In the genomic region with DNA sequence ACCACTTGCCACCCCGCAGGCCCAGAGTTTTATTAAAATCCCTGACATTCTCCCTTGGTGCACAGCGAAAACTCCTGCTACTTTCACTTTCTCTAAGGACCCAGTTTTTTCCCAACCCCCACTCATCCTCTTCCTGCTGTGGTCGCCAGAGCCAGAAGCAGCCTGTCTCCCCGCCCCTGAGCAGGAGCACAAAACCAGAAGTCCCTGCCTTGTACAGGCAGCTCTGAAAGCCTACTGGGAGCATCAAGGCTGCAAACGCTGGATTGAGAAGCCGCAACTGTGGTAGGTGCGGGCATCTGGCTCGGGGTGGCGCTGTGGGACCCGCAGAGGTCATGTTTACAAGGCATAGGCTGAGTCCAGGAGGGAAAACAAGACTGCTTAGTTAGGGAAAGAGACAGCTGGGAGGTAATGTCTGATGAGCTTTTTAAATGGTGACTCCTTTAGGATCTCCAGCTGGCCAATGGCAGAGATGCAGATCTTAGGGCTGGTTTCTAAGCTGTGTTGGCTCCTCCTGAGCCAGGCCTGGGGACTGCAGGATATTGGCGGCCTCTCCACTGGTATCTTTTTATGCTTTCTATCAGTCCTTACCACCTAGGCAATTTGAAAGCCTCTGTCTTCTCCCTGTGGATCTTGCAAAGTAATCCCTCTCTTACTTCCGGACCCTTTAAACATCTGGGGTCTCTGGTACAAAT, we compare ENCODE assay signal across 8 mouse cellular contexts. TPM values are rescaled to one million over a fixed set of nuclear protein-coding genes. Genes with fewer than 3 reads are reported as not detected.
DNase-seq lines count a peak whose midpoint lies in the region; ATAC-seq and TF ChIP-seq lines count a peak whose summit lies in the region.

No protein-coding gene starts in this region.

- no peaks in the 10 kb centered on the region for H3K36me3 ChIP-seq in ES-E14 (ENCODE audit: control insufficient read depth, insufficient read depth, low read length, poor library complexity, severe bottlenecking)
- no peaks in the 10 kb centered on the region for H3K36me3 ChIP-seq in forebrain, postnatal 0 days (ENCODE audit: insufficient read depth)
- peaks cover 6% of the 10 kb centered on the region; the same call in 1 of the 2 replicates for H3K36me3 ChIP-seq in lung, embryonic 15.5 days

- H3K4me3 ChIP-seq in ES-E14 (ENCODE audit: insufficient read depth in 1 of 2, low read depth in 1 of 2, low read length in 2 of 2, poor library complexity in 1 of 2, severe bottlenecking in 1 of 2), result peak overlapping the region in 1 of 2 experiments; percentile 37; a peak in 1 of 4 replicates
- H3K4me3 ChIP-seq in forebrain, postnatal 0 days (ENCODE audit: low read depth, low read length), result peak overlapping the region; percentile 17; the same call in 1 of the 2 replicates
- H3K4me3 ChIP-seq in lung, embryonic 15.5 days, result peak overlapping the region; percentile 41

- 19% methylated on average over 12 of the region's 12 CpGs for WGBS in forebrain, postnatal 0 days
- WGBS in lung, embryonic 15.5 days, result 8% methylated on average over 12 of the region's 12 CpGs

- ATAC-seq in forebrain, postnatal 0 days, result peak; percentile 93
- peak; percentile 95 for ATAC-seq in lung, embryonic 15.5 days (ENCODE audit: borderline replicate concordance, extremely low read depth, low FRiP score, low TSS enrichment)

- no peaks in the 10 kb centered on the region for H3K9me3 ChIP-seq in ES-E14 (ENCODE audit: control insufficient read depth, insufficient read depth, low read depth, low read length)
- no peaks in the 10 kb centered on the region for H3K9me3 ChIP-seq in forebrain, postnatal 0 days (ENCODE audit: low read length)
- H3K9me3 ChIP-seq in lung, embryonic 15.5 days, result no peaks in the 10 kb centered on the region

- H3K4me2 ChIP-seq in forebrain, postnatal 0 days (ENCODE audit: low read depth), result peak overlapping the region; percentile 39
- peak overlapping the region; percentile 63 for H3K4me2 ChIP-seq in lung, embryonic 15.5 days

- DNase-seq in ES-E14 (ENCODE audit: low read depth, low spot score), result peak; percentile 74
- DNase-seq in cerebellum, adult 18-20 months, result peak; percentile 74 to 75
- DNase-seq in forebrain, postnatal 0 days, result peak; percentile 46
- DNase-seq in heart, postnatal 4 days, result peak; percentile 92
- peak; percentile 61 to 82 for DNase-seq in layer of hippocampus, adult 8-10 months (ENCODE audit: low spot score in 2 of 2)
- DNase-seq in ovary, adult 18-20 months (ENCODE audit: low spot score), result peak; percentile 89
- DNase-seq in thymus, postnatal 0 days (ENCODE audit: low spot score), result peak; percentile 77

- TF ChIP-seq CTCF in forebrain, postnatal 0 days (IDR thresholded peaks at IDR 0.05; ENCODE audit: low read depth), result peak; percentile 59

- H3K9ac ChIP-seq in ES-E14 (ENCODE audit: insufficient read depth, low read depth, low read length, poor library complexity, severe bottlenecking), result no peak overlapping the region
- H3K9ac ChIP-seq in forebrain, postnatal 0 days, result peak overlapping the region; percentile 22; the same call in 1 of the 2 replicates
- peak overlapping the region; percentile 42 for H3K9ac ChIP-seq in lung, embryonic 15.5 days

- in situ Hi-C loops in ES-E14 (cut with MboI; ENCODE audit: low sequenced_read_pairs in 2 of 2, unreplicated experiment in 2 of 2), result no loop called here

- H3K27ac ChIP-seq in ES-E14 (ENCODE audit: insufficient read depth, low read depth, low read length, poor library complexity, severe bottlenecking), result no peak overlapping the region
- H3K27ac ChIP-seq in forebrain, postnatal 0 days (ENCODE audit: low read depth, low read length), result no peak overlapping the region
- peak overlapping the region; percentile 95 for H3K27ac ChIP-seq in lung, embryonic 15.5 days

- peaks cover 3 to 7% of the 10 kb centered on the region in 2 experiments; a peak in 3 of 4 replicates for H3K4me1 ChIP-seq in ES-E14 (ENCODE audit: control insufficient read depth in 2 of 2, insufficient read depth in 2 of 2, low read length in 2 of 2, poor library complexity in 1 of 2)
- no peaks in the 10 kb centered on the region for H3K4me1 ChIP-seq in forebrain, postnatal 0 days (ENCODE audit: insufficient read depth)
- H3K4me1 ChIP-seq in lung, embryonic 15.5 days, result peaks cover 26% of the 10 kb centered on the region

- H3K27me3 ChIP-seq in forebrain, postnatal 0 days (ENCODE audit: insufficient read depth, low read length), result no peaks in the 10 kb centered on the region
- H3K27me3 ChIP-seq in lung, embryonic 15.5 days, result no peaks in the 10 kb centered on the region

TF ChIP-seq in ES-E14, 5 proteins besides CTCF, POLR2A, EP300 and RAD21:
- no peak for TF ChIP-seq ZC3H11A (IDR thresholded peaks at IDR 0.05; ENCODE audit: borderline replicate concordance, low read depth, low read length)
- TF ChIP-seq CHD2 (IDR thresholded peaks at IDR 0.05; ENCODE audit: low read depth, low read length), result no peak
- no peak for TF ChIP-seq ZNF384 (IDR thresholded peaks at IDR 0.05; ENCODE audit: low read depth, low read length)
- no peak for TF ChIP-seq HCFC1 (IDR thresholded peaks at IDR 0.05; ENCODE audit: borderline replicate concordance, insufficient read depth, low read length)
- no peak for TF ChIP-seq MAFK (IDR thresholded peaks at IDR 0.05; ENCODE audit: insufficient read depth, low read depth, low read length)

RNA-seq across cellular contexts. Expression of gene Serpinb9, which starts 1.5 kb away (rescaled TPM):
- total RNA-seq in ES-E14 (2012; rRNA removed), result 1.2 and 3.4 TPM in 2 replicates
- total RNA-seq in forebrain, postnatal 0 days (2014; rRNA removed), result 2.0 and 3.1 TPM in 2 replicates
- polyA plus RNA-seq in forebrain, postnatal 0 days (2015; fragmentation: Nextera tagmentation; extraction: Ambion mirVana), result 2.2 and 2.3 TPM in 2 replicates
- total RNA-seq in heart, postnatal 4 days (2021), result 1 to 10 TPM; 6.8 TPM
- 1 to 10 TPM; 5.5 to 6.5 (median 5.9) TPM for total RNA-seq in layer of hippocampus, adult 8-10 months (2022)
- polyA plus RNA-seq in lung, embryonic 15.5 days (2015; fragmentation: Nextera tagmentation; extraction: Ambion mirVana), result 32.3 and 36.3 TPM in 2 replicates
- 12.6 and 12.9 TPM in 2 replicates for polyA plus RNA-seq in thymus, postnatal 0 days (2015; fragmentation: Nextera tagmentation; extraction: Ambion mirVana)

RNA-seq across cellular contexts. Expression of gene Serpinb9b, which starts 22.7 kb away (rescaled TPM):
- 3.5 and 12.3 TPM in 2 replicates for total RNA-seq in ES-E14 (2012; rRNA removed)
- total RNA-seq in forebrain, postnatal 0 days (2014; rRNA removed), result 0.24 TPM in 1 of 2 replicates, not detected in the other
- polyA plus RNA-seq in forebrain, postnatal 0 days (2015; fragmentation: Nextera tagmentation; extraction: Ambion mirVana), result 0.11 and 0.18 TPM in 2 replicates
- under 1 TPM; 0.26 to 0.99 TPM for total RNA-seq in heart, postnatal 4 days (2021)
- not detected for total RNA-seq in layer of hippocampus, adult 8-10 months (2022)
- polyA plus RNA-seq in lung, embryonic 15.5 days (2015; fragmentation: Nextera tagmentation; extraction: Ambion mirVana), result 0.15 and 0.19 TPM in 2 replicates
- 0.45 and 0.57 TPM in 2 replicates for polyA plus RNA-seq in thymus, postnatal 0 days (2015; fragmentation: Nextera tagmentation; extraction: Ambion mirVana)

RNA-seq across cellular contexts. Expression of gene Serpinb6b, which starts 39.6 kb away (rescaled TPM):
- 0.69 and 2.5 TPM in 2 replicates for total RNA-seq in ES-E14 (2012; rRNA removed)
- 4.2 and 5.5 TPM in 2 replicates for total RNA-seq in forebrain, postnatal 0 days (2014; rRNA removed)
- polyA plus RNA-seq in forebrain, postnatal 0 days (2015; fragmentation: Nextera tagmentation; extraction: Ambion mirVana), result 2.6 and 2.8 TPM in 2 replicates
- total RNA-seq in heart, postnatal 4 days (2021), result 10 to 100 TPM; 21.8 to 25.0 TPM
- total RNA-seq in layer of hippocampus, adult 8-10 months (2022), result 1 to 10 TPM in 3 of 4 experiments, under 1 TPM in 1; 0.72 to 1.6 (median 1.2) TPM
- 34.5 and 34.6 TPM in 2 replicates for polyA plus RNA-seq in lung, embryonic 15.5 days (2015; fragmentation: Nextera tagmentation; extraction: Ambion mirVana)
- polyA plus RNA-seq in thymus, postnatal 0 days (2015; fragmentation: Nextera tagmentation; extraction: Ambion mirVana), result 15.1 and 16.6 TPM in 2 replicates
